Comparison of ENCODE assay signal across 9 mouse cellular contexts in genomic region chr2:168107356-168107755, GRCm38 (mm10). TPM values are rescaled to one million over a fixed set of nuclear protein-coding genes. Genes with fewer than 3 reads are reported as not detected.
A peak's percentile ranks its signal among the peaks of the same experiment; 100 is the strongest.
DNase-seq lines count a peak whose midpoint lies in the region; ATAC-seq and TF ChIP-seq lines count a peak whose summit lies in the region.
"Had no signal": no experiment of that assay in that cellular context is flagged by ENCODE, and none has a peak within 500 bp of the region (broad histone marks: within the 10 kb centered on the region; RNA-seq: fewer than 3 reads in every experiment).

No protein-coding gene starts in this region.

- no peak for DNase-seq in midbrain, embryonic 11.5 days (ENCODE audit: low spot score, missing footprints)
- DNase-seq in kidney, postnatal 0 days (ENCODE audit: low spot score) = no peak
- DNase-seq in thymus, postnatal 25 days = no peak
- DNase-seq in urinary bladder, postnatal 25 days (ENCODE audit: low spot score) = no peak
- DNase-seq in embryo, embryonic 10.5 days (ENCODE audit: low spot score) = no peak

- peak overlapping the region; percentile 42 for H3K4me2 ChIP-seq in forebrain, embryonic 15.5 days (replicated peaks)
- no peak overlapping the region for H3K4me2 ChIP-seq in forebrain, embryonic 12.5 days
- H3K4me2 ChIP-seq in midbrain, embryonic 13.5 days (replicated peaks) = peak overlapping the region; percentile 42; the same call in 1 of the 2 replicates
- H3K4me2 ChIP-seq in midbrain, embryonic 11.5 days = no peak overlapping the region
- no peak overlapping the region for H3K4me2 ChIP-seq in kidney, postnatal 0 days (ENCODE audit: low read length)
- H3K4me2 ChIP-seq: liver, embryonic 15.5 days had no signal

- H3K4me3 ChIP-seq in forebrain, embryonic 15.5 days = no peak overlapping the region
- H3K4me3 ChIP-seq in forebrain, embryonic 12.5 days (replicated peaks) = no peak overlapping the region
- H3K4me3 ChIP-seq in midbrain, embryonic 13.5 days (replicated peaks) = no peak overlapping the region
- no peak overlapping the region for H3K4me3 ChIP-seq in midbrain, embryonic 11.5 days (ENCODE audit: low read depth, low read length)
- no peak overlapping the region for H3K4me3 ChIP-seq in kidney, postnatal 0 days (replicated peaks; ENCODE audit: low read depth, low read length)
- H3K4me3 ChIP-seq: liver, embryonic 15.5 days had no signal

- 53% methylated on average over 15 of the region's 15 CpGs for WGBS in forebrain, embryonic 15.5 days
- 83% methylated on average over 15 of the region's 15 CpGs for WGBS in forebrain, embryonic 12.5 days
- 55% methylated on average over 15 of the region's 15 CpGs for WGBS in midbrain, embryonic 13.5 days
- WGBS in midbrain, embryonic 11.5 days = 82% methylated on average over 15 of the region's 15 CpGs
- WGBS in kidney, postnatal 0 days = 71% methylated on average over 15 of the region's 15 CpGs

- H3K9me3 ChIP-seq in forebrain, embryonic 15.5 days = no peaks in the 10 kb centered on the region
- no peaks in the 10 kb centered on the region for H3K9me3 ChIP-seq in forebrain, embryonic 12.5 days
- no peaks in the 10 kb centered on the region for H3K9me3 ChIP-seq in midbrain, embryonic 13.5 days
- no peaks in the 10 kb centered on the region for H3K9me3 ChIP-seq in midbrain, embryonic 11.5 days (ENCODE audit: control insufficient read depth, low read length)
- H3K9me3 ChIP-seq in kidney, postnatal 0 days (replicated peaks; ENCODE audit: low read length) = no peaks in the 10 kb centered on the region
- H3K9me3 ChIP-seq: liver, embryonic 15.5 days had no signal

- TF ChIP-seq CTCF in kidney, postnatal 0 days (IDR thresholded peaks at IDR 0.05; ENCODE audit: low read depth) = no peak

- H3K27me3 ChIP-seq in forebrain, embryonic 15.5 days = no peaks in the 10 kb centered on the region
- H3K27me3 ChIP-seq in forebrain, embryonic 12.5 days = no peaks in the 10 kb centered on the region
- no peaks in the 10 kb centered on the region for H3K27me3 ChIP-seq in midbrain, embryonic 13.5 days
- no peaks in the 10 kb centered on the region for H3K27me3 ChIP-seq in midbrain, embryonic 11.5 days (ENCODE audit: control insufficient read depth, insufficient read depth, low read length)
- no peaks in the 10 kb centered on the region for H3K27me3 ChIP-seq in kidney, postnatal 0 days (ENCODE audit: insufficient read depth, low read length)
- H3K27me3 ChIP-seq: liver, embryonic 15.5 days had no signal

- peak; percentile 15; the same call in 1 of the 2 replicates for ATAC-seq in forebrain, embryonic 15.5 days (replicated peaks)
- ATAC-seq in forebrain, embryonic 12.5 days (ENCODE audit: low FRiP score) = no peak
- peak; percentile 40; the same call in 1 of the 2 replicates for ATAC-seq in midbrain, embryonic 13.5 days
- ATAC-seq in midbrain, embryonic 11.5 days (ENCODE audit: low FRiP score) = no peak; the same call in 1 of the 2 replicates
- ATAC-seq in kidney, postnatal 0 days (replicated peaks; ENCODE audit: low FRiP score, low read depth) = no peak

- peaks cover 25% of the 10 kb centered on the region for H3K4me1 ChIP-seq in forebrain, embryonic 15.5 days
- H3K4me1 ChIP-seq in forebrain, embryonic 12.5 days = peaks cover 13% of the 10 kb centered on the region
- peaks cover 12% of the 10 kb centered on the region for H3K4me1 ChIP-seq in midbrain, embryonic 13.5 days (replicated peaks)
- no peaks in the 10 kb centered on the region for H3K4me1 ChIP-seq in midbrain, embryonic 11.5 days (ENCODE audit: control insufficient read depth, insufficient read depth, low read length)
- no peaks in the 10 kb centered on the region; the same call in 1 of the 2 replicates for H3K4me1 ChIP-seq in kidney, postnatal 0 days (replicated peaks; ENCODE audit: insufficient read depth, low read length)

- peak overlapping the region; percentile 91 for H3K27ac ChIP-seq in forebrain, embryonic 15.5 days (replicated peaks)
- H3K27ac ChIP-seq in forebrain, embryonic 12.5 days = no peak overlapping the region
- peak overlapping the region; percentile 89 for H3K27ac ChIP-seq in midbrain, embryonic 13.5 days
- H3K27ac ChIP-seq in midbrain, embryonic 11.5 days (ENCODE audit: low read depth, low read length) = no peak overlapping the region
- H3K27ac ChIP-seq in kidney, postnatal 0 days = no peak overlapping the region
- H3K27ac ChIP-seq: liver, embryonic 15.5 days had no signal

- H3K36me3 ChIP-seq in forebrain, embryonic 15.5 days = no peaks in the 10 kb centered on the region
- no peaks in the 10 kb centered on the region for H3K36me3 ChIP-seq in forebrain, embryonic 12.5 days (replicated peaks)
- H3K36me3 ChIP-seq in midbrain, embryonic 13.5 days = no peaks in the 10 kb centered on the region
- H3K36me3 ChIP-seq in midbrain, embryonic 11.5 days (ENCODE audit: control insufficient read depth, insufficient read depth, low read length) = no peaks in the 10 kb centered on the region
- H3K36me3 ChIP-seq in kidney, postnatal 0 days (ENCODE audit: insufficient read depth, low read length) = no peaks in the 10 kb centered on the region
- H3K36me3 ChIP-seq: liver, embryonic 15.5 days had no signal

- no peak overlapping the region for H3K9ac ChIP-seq in forebrain, embryonic 15.5 days (replicated peaks)
- H3K9ac ChIP-seq in forebrain, embryonic 12.5 days = no peak overlapping the region
- no peak overlapping the region for H3K9ac ChIP-seq in midbrain, embryonic 13.5 days (replicated peaks)
- H3K9ac ChIP-seq in midbrain, embryonic 11.5 days (ENCODE audit: low read length) = no peak overlapping the region
- 0 out of 2 replicates have a peak overlapping the region, but pooled peaks have one; percentile 13 for H3K9ac ChIP-seq in kidney, postnatal 0 days (ENCODE audit: low read depth, low read length)
- H3K9ac ChIP-seq: liver, embryonic 15.5 days had no signal

RNA-seq across cellular contexts. Expression of gene Pard6b, which starts 26.6 kb away (rescaled TPM):
- polyA plus RNA-seq in forebrain, embryonic 15.5 days (2015; fragmentation: Nextera tagmentation; extraction: Ambion mirVana) = 6.9 and 7.4 TPM in 2 replicates
- polyA plus RNA-seq in forebrain, embryonic 12.5 days (2016; fragmentation: Nextera tagmentation; extraction: Ambion mirVana) = 11.4 and 13.5 TPM in 2 replicates
- 7.0 and 7.9 TPM in 2 replicates for polyA plus RNA-seq in midbrain, embryonic 13.5 days (2015; fragmentation: Nextera tagmentation; extraction: Ambion mirVana)
- polyA plus RNA-seq in midbrain, embryonic 11.5 days (2014; fragmentation: Nextera tagmentation; extraction: Ambion mirVana) = 6.5 and 8.0 TPM in 2 replicates
- 28.6 and 29.6 TPM in 2 replicates for polyA plus RNA-seq in kidney, postnatal 0 days (2015; fragmentation: Nextera tagmentation; extraction: Ambion mirVana)

Comparison
In these comparisons a context has a peak if more than half of its experiments do, and no peak if none do; other contexts are left out.
1. ATAC-seq: peak in forebrain, embryonic 15.5 days (single experiment) and midbrain, embryonic 13.5 days (single experiment); none in forebrain, embryonic 12.5 days (single experiment), midbrain, embryonic 11.5 days (single experiment) and kidney, postnatal 0 days (single experiment).
2. H3K27ac ChIP-seq: peak in forebrain, embryonic 15.5 days (single experiment) and midbrain, embryonic 13.5 days (single experiment); none in forebrain, embryonic 12.5 days (single experiment), midbrain, embryonic 11.5 days (single experiment) and kidney, postnatal 0 days (single experiment).
3. H3K4me2 ChIP-seq: peak in forebrain, embryonic 15.5 days (single experiment) and midbrain, embryonic 13.5 days (single experiment); none in forebrain, embryonic 12.5 days (single experiment), midbrain, embryonic 11.5 days (single experiment) and kidney, postnatal 0 days (single experiment).